Mouse (Mus musculus) heart, adult 2 months (tissue): ENCODE results near the gene Scd1.

Experiments
- CTCF ChIP-seq: fragments of 200-600 bp; IDR thresholded peaks from 2 replicates; pipeline ENCODE4 v1.8.1; 2022; ENCODE audit warnings: antibody characterized with exemption, mild to moderate bottlenecking, moderate library complexity
- EP300 ChIP-seq: fragments of 200-500 bp; IDR thresholded peaks from 2 replicates; pipeline ENCODE4 v1.6.1; 2011; ENCODE audit warnings: low read depth, low read length, control low read depth; ENCODE audit not compliant: insufficient read depth
- POLR2A ChIP-seq: fragments of 200-500 bp; IDR thresholded peaks from 2 replicates; pipeline ENCODE4 v1.6.1; 2011; ENCODE audit warnings: mild to moderate bottlenecking, low read depth, low read length, control low read depth; ENCODE audit not compliant: insufficient read depth

GRCm38 (mm10) chr19:44439302-44439701 is 31.6 kb upstream of the Scd1 start:
- TF ChIP-seq POLR2A (no peak), CTCF (peak; percentile 20; the same call in 1 of the 2 replicates), EP300 (no peak)
